Mouse (Mus musculus) inflammation-experienced regulatory T-cells (primary cell): Measurements from ENCODE around the gene Nicn1. TPM values are rescaled to one million over a fixed set of nuclear protein-coding genes. Genes with fewer than 3 reads are reported as not detected.

Experiments
- polyA plus RNA-seq, 2 experiments: library from polyadenylated mRNA; unstranded; fragments of 100-300 nt; shearing (Covaris generic); gene quantifications; one replicate each; pipeline ENCODE4 v1.2.1; 2017

Gene Nicn1
- 1 to 10 TPM; 1.3 to 3.2 TPM for polyA plus RNA-seq

DNA sequence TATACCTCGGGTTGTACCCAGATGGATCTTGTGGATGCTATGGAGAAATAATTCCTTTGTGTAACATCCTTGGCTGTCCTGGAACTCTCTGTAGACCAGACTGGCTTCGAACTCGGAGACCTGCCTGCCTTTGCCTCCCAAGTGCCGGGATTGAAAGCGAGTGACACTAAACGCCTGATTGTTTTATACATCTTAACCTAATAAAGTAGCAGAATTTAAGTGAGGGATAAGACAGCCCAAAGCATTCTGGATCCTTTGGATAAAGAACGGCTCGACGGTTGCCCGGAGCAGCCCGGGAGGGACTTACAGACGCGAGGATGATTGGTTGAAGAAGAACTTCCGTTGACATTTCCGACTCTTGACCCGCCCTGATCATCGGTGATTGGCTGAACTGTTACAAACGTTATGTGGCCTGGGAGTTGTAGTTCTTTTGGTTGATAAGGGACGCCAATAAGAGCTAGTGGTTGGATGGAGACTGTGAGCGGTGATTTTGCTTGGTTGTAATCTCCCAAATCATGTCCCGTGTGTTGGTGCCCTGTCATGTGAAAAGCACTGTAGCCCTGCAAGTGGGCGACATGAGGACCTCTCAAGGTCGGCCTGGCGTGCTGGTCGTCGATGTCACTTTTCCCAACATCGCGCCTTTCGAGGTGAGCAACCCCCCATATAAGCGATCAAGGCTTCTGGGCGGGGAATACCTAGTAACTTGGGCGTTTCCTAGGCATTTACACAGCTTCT is at the start of gene Nicn1:
Gene Nicn1 (plus strand): TSS at position 414 of the 735 bp plus-strand sequence.

DNA sequence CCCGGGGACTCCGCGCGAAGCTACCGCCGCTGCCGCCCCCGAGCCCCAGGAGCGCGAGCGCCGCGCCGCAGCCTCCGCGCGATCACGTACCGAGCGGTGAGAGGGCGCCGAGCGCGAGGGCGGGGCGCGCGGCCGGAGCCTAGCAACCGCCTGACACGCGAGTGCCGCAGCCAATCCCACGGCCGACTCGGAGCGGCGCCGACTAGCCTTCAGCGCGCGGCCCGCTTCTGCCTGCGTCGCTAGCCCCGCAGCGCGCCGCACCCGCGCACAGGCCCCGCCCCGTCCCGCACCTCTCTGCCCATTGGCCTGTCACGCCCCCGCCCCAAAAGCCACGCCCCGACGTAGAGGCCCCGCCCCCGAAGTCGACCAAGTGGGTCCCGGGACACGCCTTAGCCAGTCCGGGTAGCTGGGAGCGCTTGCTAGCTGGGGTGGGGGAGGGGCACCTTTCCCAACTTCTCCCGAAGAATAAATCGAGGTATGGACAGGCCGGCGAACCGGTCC is 26.5 kb upstream of the Nicn1 start, which contains the start of gene Dag1:
Gene Dag1 (minus strand): TSS at position 269 of the 501 bp plus-strand sequence.

DNA sequence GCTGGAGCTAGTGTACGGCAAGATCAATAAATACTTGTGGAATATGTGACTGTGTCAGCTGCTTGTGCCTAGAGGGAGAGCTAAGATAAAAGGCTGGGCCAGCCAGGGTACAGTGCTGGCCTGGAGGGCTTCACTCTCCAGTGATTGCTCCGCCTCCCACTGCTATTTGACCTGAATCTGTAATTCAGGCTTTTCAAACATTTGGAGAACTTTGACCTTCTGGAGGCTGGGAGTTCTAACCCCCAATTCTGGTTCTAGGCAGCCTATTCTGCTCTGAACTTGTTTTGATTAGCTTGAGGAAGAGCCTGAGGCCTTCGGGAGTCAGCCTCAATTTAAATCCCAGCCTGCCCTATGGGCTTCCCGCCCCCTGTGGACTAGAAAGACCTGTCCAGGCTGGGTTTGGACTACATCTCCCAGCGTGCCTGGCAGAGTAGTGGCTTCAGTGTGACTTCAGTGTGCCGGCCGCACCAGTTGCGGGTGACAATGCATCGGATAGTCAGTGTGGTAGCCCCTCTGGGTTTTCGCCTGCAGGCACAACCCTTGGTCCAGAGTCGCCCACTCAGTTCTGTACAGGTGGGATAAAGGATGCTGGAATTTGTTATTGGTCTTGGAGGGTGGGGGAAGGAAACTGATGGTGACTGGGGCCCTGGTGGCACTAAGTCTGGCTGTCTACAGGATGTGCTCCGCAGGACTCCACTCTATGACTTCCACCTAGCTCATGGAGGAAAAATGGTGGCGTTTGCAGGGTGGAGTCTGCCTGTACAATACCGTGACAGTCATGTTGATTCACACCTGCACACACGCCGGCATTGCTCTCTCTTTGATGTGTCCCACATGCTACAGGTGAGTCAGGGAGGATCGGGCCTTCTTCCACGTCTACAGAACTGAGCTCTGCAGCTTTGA is 6.5 kb downstream of the Nicn1 start, which contains the start of gene Amt:
Gene Amt (plus strand): TSS at position 401 of the 903 bp plus-strand sequence.

DNA sequence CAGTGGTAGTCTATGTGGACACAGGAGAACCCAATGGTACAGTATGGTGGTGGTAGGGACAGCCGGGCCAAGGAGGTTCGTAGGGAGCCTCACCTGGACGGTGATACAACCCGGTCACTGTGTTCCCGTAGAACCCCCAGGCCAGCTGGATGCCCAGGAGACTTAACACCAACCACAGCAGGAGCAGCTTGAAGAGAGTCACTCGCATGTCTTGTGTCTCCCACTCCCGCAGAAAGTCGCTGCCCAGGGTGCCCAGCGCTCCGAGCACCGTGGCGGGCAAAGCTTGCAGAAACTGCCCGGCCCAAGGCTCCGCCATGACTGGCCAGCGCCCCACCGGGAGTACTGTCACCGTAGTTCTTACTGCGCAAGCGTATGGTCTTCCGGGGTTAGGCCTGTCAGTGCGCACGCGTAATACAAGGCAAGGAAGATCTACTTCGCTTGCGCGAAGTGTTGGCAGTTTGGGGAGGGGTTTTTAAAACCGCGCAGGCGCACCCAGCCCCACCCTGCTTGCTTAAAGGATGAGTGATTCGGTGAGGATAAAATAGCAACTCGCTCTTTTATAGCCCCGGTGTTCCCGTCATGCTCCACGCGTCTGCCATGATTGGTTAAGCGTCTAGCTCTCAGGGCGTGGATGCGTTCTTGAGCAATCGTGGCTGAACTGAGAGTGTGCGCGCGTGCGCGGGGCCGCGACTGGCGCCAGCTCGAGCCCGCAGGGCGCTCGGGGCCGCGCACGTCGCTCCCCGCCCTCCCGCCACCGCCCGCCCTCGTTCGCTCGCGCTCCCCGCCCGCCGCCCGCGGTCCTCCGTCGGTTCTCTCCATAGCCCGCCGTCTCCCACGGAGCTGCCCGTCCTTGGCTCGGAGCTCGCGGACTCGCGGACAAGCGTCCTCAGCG is 15.6 kb downstream of the Nicn1 start, which contains the start of the genes Rhoa and Tcta:
Gene Rhoa (plus strand): TSS at position 501 of the 892 bp plus-strand sequence.
Gene Tcta (minus strand): TSS at position 532 of the 892 bp plus-strand sequence.

DNA sequence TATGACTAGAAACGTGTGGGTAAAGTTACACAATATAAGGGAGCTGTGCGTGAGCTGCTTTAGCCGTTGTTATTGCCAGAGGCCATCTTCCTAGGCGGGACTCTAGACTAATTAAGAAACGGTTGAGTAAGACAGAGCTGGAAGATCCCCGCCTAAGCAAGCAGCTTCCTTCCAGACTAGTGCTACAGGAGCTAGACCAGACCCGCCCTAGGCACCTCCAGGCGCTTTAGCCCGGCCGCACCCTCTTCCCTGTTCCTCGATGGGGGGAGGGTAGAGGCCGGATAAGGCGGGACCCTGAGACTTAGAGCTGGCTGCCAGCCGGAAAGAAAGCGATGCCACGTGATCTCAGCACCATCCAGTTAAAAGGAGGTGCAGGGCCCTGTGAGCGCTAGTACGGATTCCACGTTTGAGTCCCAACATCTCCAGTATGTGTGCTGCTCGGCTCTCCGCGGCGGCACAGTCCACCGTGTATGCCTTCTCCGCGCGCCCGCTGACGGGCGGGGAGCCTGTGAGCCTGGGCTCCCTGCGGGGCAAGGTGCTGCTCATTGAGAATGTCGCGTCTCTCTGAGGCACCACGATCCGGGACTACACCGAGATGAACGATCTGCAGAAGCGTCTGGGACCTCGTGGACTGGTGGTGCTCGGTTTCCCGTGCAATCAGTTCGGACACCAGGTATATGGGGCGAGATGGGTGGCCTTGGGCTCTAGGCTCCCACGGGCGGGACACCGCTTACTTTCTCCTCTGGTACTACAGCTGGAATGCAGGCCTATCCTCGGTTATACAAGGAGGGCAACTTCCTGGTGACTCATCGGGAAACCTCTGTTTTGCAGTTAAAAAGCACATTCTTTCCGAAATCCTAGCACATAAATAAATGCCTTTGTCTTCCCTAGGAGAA is 48.9 kb downstream of the Nicn1 start, which contains the start of gene Gpx1:
Gene Gpx1 (plus strand): TSS at position 18 of the 896 bp plus-strand sequence.

Other genes with a start within 250 kb of the Nicn1 start
- gene Gmppb, start 241.2 kb upstream of the Nicn1 start, polyA plus RNA-seq: 10 to 100 TPM; 28.8 to 32.0 TPM
- gene Amigo3, start 237.3 kb upstream of the Nicn1 start, polyA plus RNA-seq: 1 to 10 TPM in 1 of 2 experiments, under 1 TPM in 1; 0.91 to 3.9 TPM
- gene Mst1, start 210.0 kb upstream of the Nicn1 start, polyA plus RNA-seq: 1 to 10 TPM; 2.0 to 3.1 TPM
- 100 to 1,000 TPM; 114 to 160 TPM for gene Rnf123, start 207.1 kb upstream of the Nicn1 start, polyA plus RNA-seq
- gene Apeh, start 195.8 kb upstream of the Nicn1 start, polyA plus RNA-seq: 100 to 1,000 TPM; 122 to 135 TPM
- gene Bsn, start 100.0 kb upstream of the Nicn1 start, polyA plus RNA-seq: under 1 TPM; 0.51 to 0.62 TPM
- 10 to 100 TPM; 12.6 to 15.8 TPM for gene Dag1, start 26.5 kb upstream of the Nicn1 start, polyA plus RNA-seq
- gene Amt, start 6.4 kb downstream of the Nicn1 start, polyA plus RNA-seq: under 1 TPM; 0.47 to 0.89 TPM
- 100 to 1,000 TPM; 352 to 371 TPM for gene Rhoa, start 15.7 kb downstream of the Nicn1 start, polyA plus RNA-seq
- 10 to 100 TPM; 13.0 to 15.4 TPM for gene Tcta, start 15.7 kb downstream of the Nicn1 start, polyA plus RNA-seq
- 100 to 1,000 TPM; 526 to 558 TPM for gene Gpx1, start 48.5 kb downstream of the Nicn1 start, polyA plus RNA-seq
- gene Usp4, start 57.4 kb downstream of the Nicn1 start, polyA plus RNA-seq: 100 to 1,000 TPM; 146 to 173 TPM
- 1 to 10 TPM; 2.6 to 3.9 TPM for gene 1700102P08Rik, start 102.4 kb downstream of the Nicn1 start, polyA plus RNA-seq
- gene Ccdc36, start 138.1 kb downstream of the Nicn1 start, polyA plus RNA-seq: 1 to 10 TPM in 1 of 2 experiments, not detected in 1; 1.8 TPM
- not detected for gene BC048562, start 146.1 kb downstream of the Nicn1 start, polyA plus RNA-seq
- gene Ccdc71, start 170.1 kb downstream of the Nicn1 start, polyA plus RNA-seq: 10 to 100 TPM; 41.9 to 48.2 TPM
- 1 to 10 TPM; 8.2 to 8.3 TPM for gene Klhdc8b, start 171.2 kb downstream of the Nicn1 start, polyA plus RNA-seq
- gene Lamb2, start 189.3 kb downstream of the Nicn1 start, polyA plus RNA-seq: 1 to 10 TPM in 1 of 2 experiments, under 1 TPM in 1; 0.57 to 4.7 TPM
- 100 to 1,000 TPM; 116 to 142 TPM for gene Usp19, start 200.2 kb downstream of the Nicn1 start, polyA plus RNA-seq
- 100 to 1,000 TPM in 1 of 2 experiments, 10 to 100 TPM in 1; 78.1 to 104 TPM for gene Qars, start 217.3 kb downstream of the Nicn1 start, polyA plus RNA-seq
- gene Qrich1, start 226.4 kb downstream of the Nicn1 start, polyA plus RNA-seq: 100 to 1,000 TPM; 143 to 144 TPM